Mouse (Mus musculus): Measurements from ENCODE around the gene Bend7.

Gene Bend7

DNA sequence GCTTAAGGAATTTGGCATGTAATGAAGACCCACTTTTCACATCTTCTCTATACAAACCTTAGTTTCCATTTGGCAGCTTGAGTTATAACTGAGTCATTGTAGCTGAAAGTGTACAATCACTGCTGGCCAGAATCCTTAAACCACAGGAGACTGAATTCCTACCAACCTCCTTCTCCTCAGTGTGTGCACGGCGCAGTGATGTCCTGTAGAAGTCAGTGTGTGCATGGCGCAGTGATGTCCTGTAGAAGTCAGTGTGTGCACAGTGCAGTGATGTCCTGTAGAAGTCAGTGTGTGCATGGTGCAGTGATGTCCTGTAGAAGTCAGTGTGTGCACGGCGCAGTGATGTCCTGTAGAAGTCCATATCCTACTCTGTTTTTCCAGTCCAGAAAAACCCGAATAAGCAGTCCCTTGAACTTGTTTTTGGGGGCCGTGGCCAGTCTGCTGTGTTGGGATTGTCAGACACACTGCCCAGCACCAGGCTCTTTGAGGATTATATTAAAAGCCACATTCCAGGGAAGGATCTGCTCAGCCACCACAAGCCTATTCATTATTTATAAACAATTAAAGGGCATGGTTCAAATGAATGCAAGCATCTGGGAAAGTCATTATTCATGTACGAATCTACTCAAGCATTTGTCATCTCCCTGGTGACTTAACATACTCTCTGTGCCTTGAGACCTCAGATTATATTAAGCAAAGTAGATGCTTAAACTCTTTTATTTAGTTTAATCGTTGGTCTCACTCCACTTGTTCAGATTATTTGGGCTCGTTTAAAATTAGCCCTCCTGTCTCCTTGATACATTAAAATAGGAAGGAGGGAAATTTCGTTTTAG lies 65.4 kb downstream of the Bend7 start:
- no peak for DNase-seq (ENCODE audit: low read depth, low spot score)

DNA sequence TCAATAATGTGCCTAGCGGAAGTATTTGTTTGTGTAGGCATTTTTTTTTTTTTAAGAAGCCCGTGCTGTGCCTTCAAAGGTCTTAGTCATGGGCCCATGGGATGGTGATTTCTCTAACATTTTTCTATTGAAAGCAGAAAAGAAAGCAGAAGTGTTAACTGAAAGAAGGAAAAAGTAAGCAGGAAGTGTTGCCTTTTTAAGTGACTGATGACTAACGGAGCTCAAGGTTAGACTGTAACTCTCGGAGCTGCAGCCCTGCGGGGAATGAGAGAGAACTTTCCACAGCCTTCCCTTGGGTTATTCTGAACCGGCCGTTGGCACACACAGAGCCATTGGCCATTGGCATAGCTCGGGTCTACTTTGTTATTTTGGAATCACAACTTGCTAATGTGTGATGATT lies 66.4 kb downstream of the Bend7 start:
- DNase-seq (ENCODE audit: low read depth, low spot score) = no peak

DNA sequence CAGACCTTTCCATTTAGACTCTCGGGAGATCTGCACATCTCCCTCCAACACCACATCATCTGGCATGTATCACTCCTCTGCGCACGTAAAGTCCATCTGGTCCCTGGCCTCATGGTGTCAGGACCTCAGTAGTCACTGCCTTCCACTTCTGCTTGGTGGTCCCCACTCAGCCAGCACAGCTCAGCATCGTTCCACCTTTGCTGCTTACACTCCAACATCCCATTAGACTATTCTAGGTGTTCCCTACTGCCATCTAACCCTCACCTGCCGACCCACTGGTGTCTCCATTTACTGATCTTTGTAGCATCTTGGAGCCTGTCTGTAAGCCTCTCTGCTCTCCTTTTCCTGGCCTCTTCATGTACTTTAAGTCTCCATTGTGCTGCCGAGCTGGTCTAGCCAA lies 67.4 kb downstream of the Bend7 start:
- DNase-seq (ENCODE audit: low read depth, low spot score) = no peak

DNA sequence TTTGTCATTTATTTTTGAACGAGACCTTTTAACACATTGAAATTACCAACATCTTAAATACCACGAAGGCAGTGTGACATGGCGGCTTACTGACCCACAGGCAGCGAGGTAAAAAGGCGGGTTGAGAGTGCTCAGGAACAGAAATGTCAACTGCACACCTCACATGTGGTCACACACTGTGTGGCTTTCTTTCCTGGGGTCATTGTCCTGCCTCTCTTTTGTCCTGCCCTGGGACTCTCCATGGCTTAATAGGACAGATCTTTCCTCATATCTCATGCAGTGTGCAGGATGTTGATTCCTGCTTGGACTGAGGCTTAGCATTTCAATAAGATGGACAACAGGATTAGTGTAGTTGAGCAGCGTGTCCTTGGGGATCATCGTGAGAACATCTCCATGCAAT lies 69.6 kb downstream of the Bend7 start:
- no peak for DNase-seq (ENCODE audit: low read depth, low spot score)

DNA sequence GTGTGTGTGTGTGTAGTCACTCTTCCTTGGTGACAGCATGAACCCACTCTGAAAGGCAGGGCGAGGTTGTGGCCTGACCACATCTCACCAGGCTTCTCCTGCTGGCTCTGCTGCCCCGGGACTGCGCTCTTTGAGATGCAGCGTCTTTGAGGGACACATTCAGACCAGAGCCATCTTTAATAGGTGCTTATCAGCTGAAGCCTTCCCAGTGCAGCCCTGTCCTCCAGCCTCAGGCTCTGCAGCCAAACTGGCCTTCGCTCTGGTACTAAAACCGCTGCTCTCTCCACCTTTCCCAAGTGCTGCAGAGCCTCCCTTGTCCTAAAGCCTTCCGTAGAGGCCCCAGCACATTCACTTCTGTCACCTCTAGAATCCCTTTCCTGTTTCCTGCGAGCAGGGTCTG lies 74.0 kb downstream of the Bend7 start:
- DNase-seq (ENCODE audit: low read depth, low spot score) = no peak

DNA sequence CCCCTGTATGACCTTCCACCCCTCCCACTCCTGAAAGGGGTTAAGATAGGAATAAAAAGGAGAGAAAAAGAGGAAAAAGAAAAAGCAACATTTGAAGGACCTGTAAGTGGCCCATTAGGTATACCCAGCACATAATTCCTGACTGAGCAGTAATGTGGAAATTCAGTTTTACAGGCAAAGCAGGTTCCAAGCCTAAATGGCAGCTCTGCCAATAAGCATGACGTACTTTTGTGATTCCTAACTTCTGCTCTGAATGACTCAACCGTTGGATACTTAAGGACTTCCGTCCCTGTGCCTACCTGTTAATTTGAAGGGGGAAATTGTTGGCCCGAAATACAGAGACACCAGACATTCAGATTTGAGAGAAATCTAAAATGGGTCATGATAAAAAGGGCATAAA lies 74.9 kb downstream of the Bend7 start:
- no peak for DNase-seq (ENCODE audit: low read depth, low spot score)

DNA sequence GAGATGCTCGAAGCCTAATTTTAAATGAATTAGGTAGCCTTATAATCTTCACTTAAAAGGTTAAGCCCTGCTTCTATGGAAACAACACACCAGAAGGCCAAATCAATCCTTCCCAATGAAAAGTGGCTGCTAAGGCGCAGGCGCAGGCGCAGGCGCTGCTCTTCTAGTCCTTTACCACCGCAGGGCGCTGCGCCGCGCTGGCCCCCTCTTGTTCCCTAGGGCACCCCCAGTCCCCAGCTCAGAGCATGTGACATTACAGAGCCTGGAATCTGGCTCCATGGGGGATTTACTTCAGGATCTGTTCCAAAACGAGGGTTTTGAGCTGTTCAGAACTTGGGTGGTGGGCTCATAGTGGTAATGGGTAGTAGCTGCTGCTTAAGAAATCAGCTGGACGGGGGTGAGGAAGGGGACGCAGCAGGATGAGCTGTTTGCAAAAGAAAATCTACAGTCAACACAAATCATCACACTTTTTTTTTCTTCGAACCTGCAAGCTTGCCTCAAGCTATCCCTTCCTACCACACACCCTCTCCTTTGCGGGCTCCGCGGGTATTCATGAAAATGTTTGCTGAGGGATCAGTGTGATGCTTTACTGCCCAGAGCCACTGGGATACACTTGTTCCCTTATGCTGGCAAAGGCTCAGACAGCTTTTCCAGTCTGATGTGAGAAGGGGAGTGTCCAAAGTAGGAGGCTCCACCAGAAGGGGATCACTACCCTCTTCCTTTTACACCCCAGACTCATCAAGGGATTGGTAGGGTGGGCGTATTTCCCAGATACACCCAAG lies 85.0 kb downstream of the Bend7 start:
- no peak for DNase-seq (ENCODE audit: low read depth, low spot score)

DNA sequence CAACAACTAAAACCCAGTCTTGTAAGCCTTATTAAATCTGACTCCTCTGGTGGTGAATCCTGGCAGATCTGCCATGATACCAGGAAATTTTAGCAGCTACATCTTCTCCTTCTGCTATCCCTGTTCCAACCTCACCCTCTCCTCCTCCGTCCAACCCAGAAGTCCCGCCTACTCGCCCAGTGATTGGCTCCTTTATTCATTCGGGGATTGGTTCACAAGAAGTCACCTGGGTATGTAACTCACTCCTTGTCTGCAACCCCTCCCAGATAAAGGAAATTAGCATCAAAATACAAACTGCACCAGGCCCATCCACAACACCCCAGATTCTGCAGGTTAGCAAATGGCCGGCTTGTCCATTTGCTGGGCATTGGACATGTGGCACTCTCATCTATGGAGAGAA lies 98.7 kb downstream of the Bend7 start:
- no peak for DNase-seq (ENCODE audit: low read depth, low spot score)

DNA sequence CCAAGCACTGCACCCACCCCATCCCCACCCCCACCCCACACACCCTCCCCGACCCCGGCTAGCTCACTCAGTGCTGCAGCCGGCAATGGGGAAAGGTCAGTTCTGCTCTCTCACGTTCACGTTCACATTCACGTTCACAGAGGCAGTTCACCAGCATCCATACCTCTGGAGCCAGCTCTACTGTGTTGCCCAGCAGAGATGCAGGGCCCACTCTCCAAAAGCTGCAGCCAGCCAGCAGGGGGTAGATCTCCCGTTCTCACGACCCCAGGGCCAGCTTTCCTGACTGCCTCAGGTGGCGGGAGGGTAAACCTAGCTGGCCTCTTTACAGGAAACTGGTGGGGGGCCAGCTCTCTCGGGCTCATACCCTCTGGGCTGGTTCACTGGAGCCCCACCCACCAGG lies 100.0 kb downstream of the Bend7 start:
- no peak for DNase-seq (ENCODE audit: low read depth, low spot score)

DNA sequence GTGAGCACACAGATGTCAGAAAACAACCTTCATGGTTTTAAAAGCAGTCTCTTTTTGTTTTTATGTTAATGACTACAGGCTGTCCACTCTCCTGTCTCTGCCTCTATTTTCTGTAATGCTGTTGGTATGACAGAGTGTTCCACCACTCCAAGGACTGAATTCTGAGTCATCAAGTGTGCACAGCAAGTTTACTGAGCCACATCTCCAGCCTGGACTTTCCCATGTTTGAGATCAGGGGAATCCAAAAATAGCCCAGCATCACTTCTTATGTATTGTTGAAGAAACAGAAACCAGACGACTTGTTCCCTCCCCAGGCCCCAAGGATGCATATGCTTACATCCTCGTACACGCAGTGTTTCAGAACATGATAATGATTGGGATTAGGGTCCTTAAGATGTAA lies 102.6 kb downstream of the Bend7 start:
- DNase-seq (ENCODE audit: low read depth, low spot score) = no peak

DNA sequence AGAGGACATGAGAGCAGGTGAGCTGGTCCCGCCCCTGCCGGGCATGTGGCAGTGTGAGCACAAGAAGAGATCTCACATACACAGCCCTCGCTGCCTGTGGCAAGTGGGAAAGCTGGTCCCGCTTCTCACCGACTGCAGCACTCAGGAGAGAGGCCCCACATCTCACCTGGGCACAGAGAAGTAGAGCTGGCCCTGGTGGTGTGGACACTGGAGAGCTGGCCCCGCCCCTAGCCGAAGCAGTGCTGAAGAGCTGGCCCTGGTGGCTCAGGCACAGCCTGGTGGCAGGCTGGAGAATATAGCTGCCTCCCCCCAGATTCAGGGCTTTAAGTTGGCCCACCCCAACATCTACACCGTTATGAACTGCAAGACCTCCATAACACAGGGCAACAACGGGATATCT lies 106.4 kb downstream of the Bend7 start:
- DNase-seq (ENCODE audit: low read depth, low spot score) = no peak

DNA sequence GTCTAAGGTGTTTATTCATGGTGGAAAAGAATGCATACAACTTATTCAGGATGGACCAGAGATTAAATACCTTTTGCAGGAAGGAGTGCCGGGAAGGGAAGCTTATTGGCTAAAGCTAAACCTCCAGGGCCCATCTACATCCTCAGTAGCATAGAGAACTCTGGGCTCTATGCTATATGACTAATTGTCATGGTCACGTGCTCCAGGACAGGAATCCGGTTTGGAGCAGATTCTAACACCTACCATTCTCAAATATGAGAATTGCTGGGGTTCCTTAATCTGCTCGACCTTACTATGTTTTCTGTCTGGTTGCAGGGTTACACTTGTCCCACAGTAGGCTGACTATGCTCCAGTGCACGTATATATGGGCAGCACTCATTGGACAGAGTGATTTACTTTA lies 110.4 kb downstream of the Bend7 start:
- no peak for DNase-seq (ENCODE audit: low read depth, low spot score)

DNA sequence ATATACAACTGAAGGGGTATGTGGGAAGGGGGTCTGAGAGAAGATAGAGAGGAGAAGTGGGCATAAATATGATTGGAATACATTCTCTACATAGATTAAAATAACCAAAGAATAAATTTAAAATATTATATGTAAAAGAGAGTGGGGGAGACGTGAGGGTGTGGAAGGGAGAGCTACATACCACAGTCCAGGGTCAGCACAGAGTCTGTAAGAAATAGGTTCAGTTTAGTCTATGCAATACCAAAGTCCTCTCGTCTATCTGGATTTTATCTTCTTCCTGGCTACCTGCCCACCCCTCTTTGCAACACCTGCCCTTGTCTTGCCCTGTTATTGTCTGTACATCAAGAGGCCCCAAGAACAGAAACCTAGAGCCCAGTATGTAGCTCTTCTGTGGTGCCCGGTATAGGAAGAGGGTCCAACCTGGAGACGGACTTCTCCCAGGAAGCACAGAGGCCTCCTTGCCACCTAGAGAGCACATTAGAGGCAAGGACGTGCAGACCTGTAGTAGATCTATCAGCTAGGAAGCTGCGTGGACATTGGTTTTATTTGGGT lies 110.9 kb downstream of the Bend7 start:
- DNase-seq (ENCODE audit: low read depth, low spot score) = no peak

DNA sequence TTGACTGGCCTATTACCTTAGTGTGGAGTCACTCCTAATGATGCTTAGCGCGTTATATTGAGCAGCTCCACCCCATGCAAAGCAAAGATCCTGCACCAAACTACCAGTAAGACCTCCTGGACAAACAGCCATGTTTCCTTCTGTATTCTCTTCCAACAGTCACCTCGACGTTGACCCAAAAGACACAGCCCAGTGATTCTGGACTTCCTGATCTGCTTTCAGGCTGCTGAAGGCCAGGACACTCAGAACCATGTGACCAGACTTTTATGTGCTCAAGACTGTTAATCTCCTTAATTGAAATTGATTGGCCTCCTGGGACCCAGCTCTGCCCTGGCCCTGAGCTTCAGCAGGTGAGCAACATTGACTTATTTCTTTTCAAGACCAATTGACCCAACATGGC lies 111.4 kb downstream of the Bend7 start:
- no peak for DNase-seq (ENCODE audit: low read depth, low spot score)

DNA sequence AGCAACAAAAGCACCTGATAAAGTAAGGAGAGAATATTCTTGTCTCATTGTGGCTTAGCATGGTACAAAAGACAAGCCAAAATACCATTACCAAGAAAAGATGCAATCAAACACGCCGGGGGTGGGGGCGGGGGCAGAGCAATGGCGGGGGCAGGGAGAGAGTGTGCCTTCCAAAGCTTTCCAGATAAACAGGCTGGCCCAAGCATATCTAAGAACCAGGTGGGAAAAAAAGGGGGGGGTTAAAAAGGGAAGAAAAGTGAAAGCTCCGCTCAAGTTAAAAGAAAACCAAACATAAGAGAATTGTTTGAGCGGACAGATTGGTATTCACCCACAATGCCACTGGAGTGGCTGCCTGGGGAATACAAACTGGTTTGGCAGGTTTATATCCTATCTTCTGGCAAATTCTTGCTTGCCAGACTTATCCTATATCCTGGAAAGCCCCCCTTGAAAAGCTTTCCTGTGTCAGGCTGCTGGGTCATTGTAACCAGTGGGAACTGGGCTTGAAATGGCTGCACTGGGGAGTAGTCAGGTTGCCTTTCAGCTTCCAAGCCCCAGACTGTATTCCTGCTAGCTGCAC lies 111.9 kb downstream of the Bend7 start:
- DNase-seq (ENCODE audit: low read depth, low spot score) = no peak

DNA sequence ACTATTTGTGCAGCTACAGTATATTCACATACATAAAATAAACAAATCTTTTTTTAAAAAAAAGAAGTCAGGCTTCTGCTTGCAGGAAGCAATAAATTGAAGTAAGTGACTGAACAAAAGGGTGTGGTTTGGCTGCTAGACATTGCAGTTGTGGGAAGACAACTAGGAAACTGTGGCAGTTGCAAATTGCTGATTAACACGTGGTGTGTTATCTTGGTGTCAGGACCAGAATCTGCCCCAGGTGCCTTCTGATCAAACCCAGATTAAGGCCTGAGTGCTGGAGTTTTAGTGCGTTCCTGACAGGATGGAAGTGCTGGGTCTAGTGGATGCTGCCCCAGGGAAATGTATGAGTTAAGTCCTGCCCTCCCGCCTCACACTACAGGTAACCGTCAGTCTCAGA lies 113.9 kb downstream of the Bend7 start:
- no peak for DNase-seq (ENCODE audit: low read depth, low spot score)

DNA sequence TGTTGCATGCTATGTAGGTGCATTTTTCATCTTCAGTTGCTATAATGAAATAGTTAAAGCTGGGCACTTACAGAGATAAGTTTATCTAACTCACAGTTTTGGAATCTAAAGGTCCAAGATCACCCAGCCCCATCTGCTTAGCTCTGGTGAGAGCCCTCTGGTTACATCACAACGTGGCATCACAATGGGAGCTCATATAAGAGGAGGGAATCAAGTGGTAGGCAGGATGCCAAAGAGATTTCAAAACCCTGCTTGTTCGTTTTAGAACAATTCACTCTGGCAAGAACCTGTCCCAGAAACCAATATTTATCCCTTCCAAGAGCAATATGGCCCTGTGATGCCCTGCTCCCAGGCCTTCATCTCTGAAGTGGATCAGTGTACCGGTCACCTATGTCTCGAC lies 114.5 kb downstream of the Bend7 start:
- DNase-seq (ENCODE audit: low read depth, low spot score) = no peak

DNA sequence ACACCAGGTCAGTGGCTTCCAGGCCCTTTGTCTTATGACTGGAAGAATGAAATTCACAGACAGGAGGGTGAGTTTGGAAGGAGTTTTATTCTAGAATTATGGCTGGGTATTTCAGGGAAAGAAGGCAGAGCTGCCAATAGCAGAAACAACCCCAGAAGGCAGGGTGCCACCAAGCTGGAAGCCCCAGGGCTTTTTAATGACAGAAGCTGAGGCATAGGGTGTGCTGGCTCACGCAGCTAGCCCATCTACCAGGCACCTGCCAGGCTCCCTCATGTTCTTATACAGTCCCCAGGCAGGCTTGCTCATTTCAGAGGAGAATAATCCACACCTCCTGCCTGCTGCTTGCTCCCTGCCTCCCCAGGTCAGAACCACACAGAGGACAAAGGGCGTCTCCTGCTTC lies 131.8 kb downstream of the Bend7 start:
- no peak for DNase-seq (ENCODE audit: low read depth, low spot score)
